Comparison of ENCODE assay signal across 9 mouse cellular contexts in the genomic region with DNA sequence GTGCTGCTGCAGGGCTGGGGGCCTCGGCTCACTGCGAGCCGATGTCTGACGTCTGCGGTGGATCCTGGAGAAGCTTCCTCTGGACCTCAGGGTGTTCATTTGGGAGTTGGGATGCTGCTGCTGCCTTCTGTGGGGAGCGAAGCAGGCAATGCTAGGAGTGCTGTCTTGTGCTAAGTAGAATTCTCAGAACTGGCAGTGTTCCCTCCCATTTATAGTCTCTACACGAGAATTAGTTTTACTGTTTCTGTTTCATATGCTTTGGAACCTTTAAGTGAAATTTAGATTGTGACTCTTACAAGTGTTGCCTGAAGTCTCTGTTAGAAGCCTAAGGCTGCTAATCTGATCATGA.
DNase-seq lines count a peak whose midpoint lies in the region; ATAC-seq lines count a peak whose summit lies in the region.
"Had no signal": no experiment of that assay in that cellular context is flagged by ENCODE, and none has a peak within 500 bp of the region (broad histone marks: within the 10 kb centered on the region; RNA-seq: fewer than 3 reads in every experiment).

No protein-coding gene starts in this region.

- peak overlapping the region; percentile 49 for H3K4me2 ChIP-seq in kidney, embryonic 15.5 days
- H3K4me2 ChIP-seq in embryonic facial prominence, embryonic 14.5 days (ENCODE audit: low read depth, low read length), result peak overlapping the region; percentile 38; the same call in 1 of the 2 replicates
- no peak overlapping the region for H3K4me2 ChIP-seq in midbrain, embryonic 12.5 days (replicated peaks)
- H3K4me2 ChIP-seq: hindbrain, embryonic 15.5 days had no signal

- WGBS in kidney, embryonic 15.5 days, result 59% methylated on average over 7 of the region's 7 CpGs
- 27% methylated on average over 7 of the region's 7 CpGs for WGBS in embryonic facial prominence, embryonic 14.5 days
- WGBS in midbrain, embryonic 12.5 days, result 72% methylated on average over 7 of the region's 7 CpGs

- H3K27me3 ChIP-seq in kidney, embryonic 15.5 days, result no peaks in the 10 kb centered on the region
- H3K27me3 ChIP-seq in embryonic facial prominence, embryonic 14.5 days (replicated peaks; ENCODE audit: control insufficient read depth, insufficient read depth, low read length), result no peaks in the 10 kb centered on the region
- H3K27me3 ChIP-seq in midbrain, embryonic 12.5 days, result no peaks in the 10 kb centered on the region
- H3K27me3 ChIP-seq: hindbrain, embryonic 15.5 days had no signal

- H3K36me3 ChIP-seq in kidney, embryonic 15.5 days, result no peaks in the 10 kb centered on the region
- no peaks in the 10 kb centered on the region for H3K36me3 ChIP-seq in embryonic facial prominence, embryonic 14.5 days (ENCODE audit: control insufficient read depth, insufficient read depth, low read length)
- H3K36me3 ChIP-seq in midbrain, embryonic 12.5 days, result no peaks in the 10 kb centered on the region
- H3K36me3 ChIP-seq: hindbrain, embryonic 15.5 days had no signal

- ATAC-seq in kidney, embryonic 15.5 days (replicated peaks; ENCODE audit: low FRiP score), result no peak
- ATAC-seq in embryonic facial prominence, embryonic 14.5 days (ENCODE audit: low read depth), result no peak
- no peak for ATAC-seq in midbrain, embryonic 12.5 days (ENCODE audit: low FRiP score, low read depth)

- no peak for DNase-seq in kidney, postnatal 4 days
- DNase-seq in embryonic facial prominence, embryonic 14.5 days (ENCODE audit: low spot score), result no peak
- DNase-seq in left cerebral cortex, adult 9 months (ENCODE audit: low spot score in 2 of 2), result no peak
- no peak for DNase-seq in thymus, postnatal 14 days
- DNase-seq: right cerebral cortex, postnatal 4 days had no signal

- H3K9ac ChIP-seq in kidney, embryonic 15.5 days, result no peak overlapping the region
- 0 out of 2 replicates have a peak overlapping the region, but pooled peaks have one; percentile 21 for H3K9ac ChIP-seq in embryonic facial prominence, embryonic 14.5 days (ENCODE audit: low read depth, low read length)
- H3K9ac ChIP-seq in midbrain, embryonic 12.5 days (replicated peaks), result no peak overlapping the region
- H3K9ac ChIP-seq: hindbrain, embryonic 15.5 days had no signal

- H3K4me3 ChIP-seq in kidney, embryonic 15.5 days (replicated peaks), result no peak overlapping the region
- 0 out of 2 replicates have a peak overlapping the region, but pooled peaks have one; percentile 0 for H3K4me3 ChIP-seq in brown adipose tissue, adult 24 weeks (ENCODE audit: insufficient read depth, low read depth, low read length)
- H3K4me3 ChIP-seq in embryonic facial prominence, embryonic 14.5 days (ENCODE audit: low read depth, low read length), result no peak overlapping the region
- no peak overlapping the region for H3K4me3 ChIP-seq in midbrain, embryonic 12.5 days
- H3K4me3 ChIP-seq: hindbrain, embryonic 15.5 days had no signal

- peaks cover 79% of the 10 kb centered on the region for H3K4me1 ChIP-seq in kidney, embryonic 15.5 days
- H3K4me1 ChIP-seq in brown adipose tissue, adult 24 weeks (ENCODE audit: control insufficient read depth, insufficient read depth, insufficient read length, low read length), result peaks cover 72% of the 10 kb centered on the region
- H3K4me1 ChIP-seq in embryonic facial prominence, embryonic 14.5 days (ENCODE audit: control insufficient read depth, insufficient read depth, low read length), result peaks cover 86% of the 10 kb centered on the region
- peaks cover 77% of the 10 kb centered on the region for H3K4me1 ChIP-seq in midbrain, embryonic 12.5 days

- peak overlapping the region; percentile 94 for H3K27ac ChIP-seq in kidney, embryonic 15.5 days
- H3K27ac ChIP-seq in brown adipose tissue, adult 24 weeks (replicated peaks; ENCODE audit: low read depth, low read length), result peak overlapping the region; percentile 63
- H3K27ac ChIP-seq in embryonic facial prominence, embryonic 14.5 days (replicated peaks; ENCODE audit: low read depth, low read length), result peak overlapping the region; percentile 84
- peak overlapping the region; percentile 65 for H3K27ac ChIP-seq in midbrain, embryonic 12.5 days (replicated peaks)

- H3K9me3 ChIP-seq in kidney, embryonic 15.5 days (replicated peaks), result no peaks in the 10 kb centered on the region
- H3K9me3 ChIP-seq in embryonic facial prominence, embryonic 14.5 days (ENCODE audit: control insufficient read depth, low read length), result no peaks in the 10 kb centered on the region
- no peaks in the 10 kb centered on the region for H3K9me3 ChIP-seq in midbrain, embryonic 12.5 days
- H3K9me3 ChIP-seq: hindbrain, embryonic 15.5 days had no signal
